ENCODE assay signal across 10 mouse cellular contexts in genomic region chr1:58420961-58421360, GRCm38 (mm10). TPM values are rescaled to one million over a fixed set of nuclear protein-coding genes. Genes with fewer than 3 reads are reported as not detected.
DNase-seq lines count a peak whose midpoint lies in the region; ATAC-seq and TF ChIP-seq lines count a peak whose summit lies in the region.
"Had no signal": no experiment of that assay in that cellular context is flagged by ENCODE, and none has a peak within 500 bp of the region (broad histone marks: within the 10 kb centered on the region; RNA-seq: fewer than 3 reads in every experiment).

No protein-coding gene starts in this region.

- DNase-seq in cerebellum, adult 11-12 months = peak; percentile 56
- DNase-seq in cerebellum, postnatal 4 days (ENCODE audit: low spot score in 2 of 2) = no peak
- DNase-seq in left cerebral cortex, postnatal 4 days = peak; percentile 37
- no peak for DNase-seq in left cerebral cortex, postnatal 14 days (ENCODE audit: low spot score in 2 of 2)
- DNase-seq in cerebellum, postnatal 10 days = peak; percentile 75 to 81
- no peak for DNase-seq in liver, postnatal 0 days
- no peak for DNase-seq in thymus, adult 2 months
- no peak for DNase-seq in gastrocnemius, postnatal 4 days (ENCODE audit: low spot score in 2 of 2)
- DNase-seq: gastrocnemius, postnatal 36 days; lung, adult 2 months had no signal

- intact Hi-C loops in left cerebral cortex, postnatal 4 days (cut with DNase I) = no loop called here
- intact Hi-C loops in left cerebral cortex, postnatal 14 days (cut with DNase I) = no loop called here

- no peak for TF ChIP-seq CTCF in liver, postnatal 0 days (IDR thresholded peaks at IDR 0.05; ENCODE audit: low read depth)
- TF ChIP-seq CTCF in thymus, adult 2 months (IDR thresholded peaks at IDR 0.05; ENCODE audit: borderline replicate concordance, control insufficient read depth, extremely low read depth, insufficient read depth, low read length, poor library complexity) = no peak

- TF ChIP-seq POLR2A in thymus, adult 2 months (IDR thresholded peaks at IDR 0.05; ENCODE audit: control insufficient read depth, extremely low read depth, insufficient read depth, low read length, poor library complexity) = no peak

- no peak for TF ChIP-seq EP300 in liver, postnatal 0 days (IDR thresholded peaks at IDR 0.05; ENCODE audit: low read depth)

- WGBS in liver, postnatal 0 days (ENCODE audit: insufficient replicate concordance) = 46% methylated on average over 7 of the region's 7 CpGs
- 49% methylated on average over 7 of the region's 7 CpGs for WGBS in thymus, adult 2 months

- peaks cover 8% of the 10 kb centered on the region for H3K4me1 ChIP-seq in liver, postnatal 0 days (ENCODE audit: insufficient read depth)
- H3K4me1 ChIP-seq in thymus, adult 2 months (replicated peaks; ENCODE audit: control insufficient read depth, insufficient read depth, low read length) = peaks cover 8% of the 10 kb centered on the region

- peaks cover 52% of the 10 kb centered on the region for H3K36me3 ChIP-seq in liver, postnatal 0 days (replicated peaks; ENCODE audit: insufficient read depth, low read length)
- H3K36me3 ChIP-seq in thymus, adult 2 months (ENCODE audit: control insufficient read depth, insufficient read depth, low read length) = peaks cover 54% of the 10 kb centered on the region

- no peak for ATAC-seq in liver, postnatal 0 days

- H3K4me2 ChIP-seq in liver, postnatal 0 days (ENCODE audit: low read depth, low read length) = peak overlapping the region; percentile 80

- no peaks in the 10 kb centered on the region for H3K9me3 ChIP-seq in liver, postnatal 0 days (ENCODE audit: low read length)

- H3K27me3 ChIP-seq in liver, postnatal 0 days (ENCODE audit: insufficient read depth, low read length) = no peaks in the 10 kb centered on the region
- no peaks in the 10 kb centered on the region for H3K27me3 ChIP-seq in thymus, adult 2 months (ENCODE audit: control insufficient read depth, insufficient read depth, low read length)

- no peak overlapping the region for H3K4me3 ChIP-seq in liver, postnatal 0 days (ENCODE audit: low read depth, low read length)
- no peak overlapping the region for H3K4me3 ChIP-seq in thymus, adult 2 months (ENCODE audit: control insufficient read depth, insufficient read depth, low read length)

- H3K9ac ChIP-seq in liver, postnatal 0 days (replicated peaks) = no peak overlapping the region

- no peak overlapping the region for H3K27ac ChIP-seq in liver, postnatal 0 days (ENCODE audit: low read depth)
- no peak overlapping the region for H3K27ac ChIP-seq in thymus, adult 2 months (ENCODE audit: control insufficient read depth, insufficient read depth, low read length)

RNA-seq across cellular contexts. Expression of gene Clk1, which starts 2.9 kb away (rescaled TPM):
- total RNA-seq in left cerebral cortex, postnatal 4 days (2021) = 100 to 1,000 TPM; 103 TPM
- 100 to 1,000 TPM in 1 of 2 experiments, 10 to 100 TPM in 1; 95.1 to 107 TPM for total RNA-seq in left cerebral cortex, postnatal 14 days (2021)
- 67.3 and 76.6 TPM in 2 replicates for polyA plus RNA-seq in liver, postnatal 0 days (2015; fragmentation: Nextera tagmentation; extraction: Ambion mirVana)
- polyA plus RNA-seq in thymus, adult 2 months (2012; rRNA removed) = 85.3 and 112 TPM in 2 replicates
- 10 to 100 TPM; 56.7 to 80.5 TPM for total RNA-seq in gastrocnemius, postnatal 4 days (2021)

RNA-seq across cellular contexts. Expression of gene Nif3l1, which starts 24.0 kb away (rescaled TPM):
- 10 to 100 TPM; 27.3 to 32.4 TPM for total RNA-seq in left cerebral cortex, postnatal 4 days (2021)
- total RNA-seq in left cerebral cortex, postnatal 14 days (2021) = 10 to 100 TPM; 17.8 to 18.9 TPM
- polyA plus RNA-seq in liver, postnatal 0 days (2015; fragmentation: Nextera tagmentation; extraction: Ambion mirVana) = 9.6 and 11.2 TPM in 2 replicates
- polyA plus RNA-seq in thymus, adult 2 months (2012; rRNA removed) = 18.6 and 19.0 TPM in 2 replicates
- 10 to 100 TPM; 13.8 to 14.1 TPM for total RNA-seq in gastrocnemius, postnatal 4 days (2021)

RNA-seq across cellular contexts. Expression of gene Ppil3, which starts 24.3 kb away (rescaled TPM):
- 10 to 100 TPM; 38.8 to 39.5 TPM for total RNA-seq in left cerebral cortex, postnatal 4 days (2021)
- 10 to 100 TPM; 22.4 to 25.1 TPM for total RNA-seq in left cerebral cortex, postnatal 14 days (2021)
- polyA plus RNA-seq in liver, postnatal 0 days (2015; fragmentation: Nextera tagmentation; extraction: Ambion mirVana) = 15.5 and 17.4 TPM in 2 replicates
- polyA plus RNA-seq in thymus, adult 2 months (2012; rRNA removed) = 19.6 and 30.4 TPM in 2 replicates
- 10 to 100 TPM; 24.8 to 25.9 TPM for total RNA-seq in gastrocnemius, postnatal 4 days (2021)

RNA-seq across cellular contexts. Expression of gene Bzw1, which starts 28.3 kb away (rescaled TPM):
- total RNA-seq in left cerebral cortex, postnatal 4 days (2021) = 100 to 1,000 TPM; 303 to 314 TPM
- 100 to 1,000 TPM; 208 to 225 TPM for total RNA-seq in left cerebral cortex, postnatal 14 days (2021)
- polyA plus RNA-seq in liver, postnatal 0 days (2015; fragmentation: Nextera tagmentation; extraction: Ambion mirVana) = 118 and 128 TPM in 2 replicates
- polyA plus RNA-seq in thymus, adult 2 months (2012; rRNA removed) = 42.1 and 44.7 TPM in 2 replicates
- 100 to 1,000 TPM; 116 to 130 TPM for total RNA-seq in gastrocnemius, postnatal 4 days (2021)

Comparison
In these comparisons a context has a peak if more than half of its experiments do, and no peak if none do; other contexts are left out.
1. DNase-seq: peak in cerebellum, adult 11-12 months (single experiment), left cerebral cortex, postnatal 4 days (single experiment) and cerebellum, postnatal 10 days (2 of 2); none in cerebellum, postnatal 4 days (0 of 2), left cerebral cortex, postnatal 14 days (0 of 2), liver, postnatal 0 days (single experiment), thymus, adult 2 months (single experiment) and gastrocnemius, postnatal 4 days (0 of 2).